17 mouse cellular contexts compared by ENCODE assay signal in the genomic region with DNA sequence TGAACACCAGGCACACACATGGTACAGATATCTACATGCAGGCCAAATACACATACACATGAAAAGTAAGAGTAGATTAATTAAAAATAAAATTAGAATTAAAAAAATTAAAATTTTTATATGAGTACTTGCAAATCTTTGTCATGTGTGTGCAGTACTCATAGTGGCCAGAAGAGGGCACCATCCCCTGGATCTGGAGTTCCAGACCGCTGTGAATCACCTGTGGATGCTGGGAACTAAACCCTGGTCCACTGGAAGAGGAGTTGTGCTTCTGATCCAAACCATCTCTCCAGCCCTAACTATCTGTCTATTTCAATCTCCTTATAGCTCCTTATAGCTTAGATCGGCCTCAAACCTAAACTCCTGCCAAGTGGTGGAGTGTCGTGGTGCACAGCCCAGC. TPM values are rescaled to one million over a fixed set of nuclear protein-coding genes. Genes with fewer than 3 reads are reported as not detected.
DNase-seq lines count a peak whose midpoint lies in the region; ATAC-seq and TF ChIP-seq lines count a peak whose summit lies in the region.
"Had no signal": no experiment of that assay in that cellular context is flagged by ENCODE, and none has a peak within 500 bp of the region (broad histone marks: within the 10 kb centered on the region; RNA-seq: fewer than 3 reads in every experiment).

No protein-coding gene starts in this region.

- peak; percentile 50 for TF ChIP-seq CTCF in left cerebral cortex, adult 2 months (IDR thresholded peaks at IDR 0.05)
- peak; percentile 77 for TF ChIP-seq CTCF in E14TG2a.4 (conservative IDR thresholded peaks at IDR 0.05; ENCODE audit: low read length)
- 0 out of 2 replicates have a peak, but pooled peaks have one; percentile 4 for TF ChIP-seq CTCF in cortical plate, adult 2 months (IDR thresholded peaks at IDR 0.05; ENCODE audit: extremely low read depth, insufficient read depth, low read length)

- no peak overlapping the region for H3K4me3 ChIP-seq in left cerebral cortex, adult 2 months
- no peak overlapping the region for H3K4me3 ChIP-seq in E14TG2a.4 (replicated peaks; ENCODE audit: low read length)
- no peak overlapping the region for H3K4me3 ChIP-seq in cortical plate, adult 2 months (ENCODE audit: insufficient read depth, low read length)
- H3K4me3 ChIP-seq: heart, embryonic 15.5 days; midbrain, embryonic 15.5 days; neural tube, embryonic 13.5 days had no signal

- H3K27me3 ChIP-seq in E14TG2a.4 (ENCODE audit: insufficient read depth, low read length): no peaks in the 10 kb centered on the region
- H3K27me3 ChIP-seq: heart, embryonic 15.5 days; midbrain, embryonic 15.5 days; neural tube, embryonic 13.5 days had no signal

- intact Hi-C loops in left cerebral cortex, adult 2 months (cut with DNase I): no loop called here

- TF ChIP-seq POLR2A in cortical plate, adult 2 months (IDR thresholded peaks at IDR 0.05; ENCODE audit: extremely low read depth, insufficient read depth, low read length): no peak

- peaks cover 95% of the 10 kb centered on the region for H3K4me1 ChIP-seq in E14TG2a.4 (replicated peaks; ENCODE audit: low read depth, low read length)
- no peaks in the 10 kb centered on the region for H3K4me1 ChIP-seq in cortical plate, adult 2 months (ENCODE audit: control insufficient read depth, insufficient read depth, low read length)
- H3K4me1 ChIP-seq: midbrain, embryonic 15.5 days had no signal

- ATAC-seq in CD4-positive, CD25-positive, alpha-beta regulatory T cell, adult 4 months: no peak
- ATAC-seq in inflammation-experienced regulatory T-cells, adult 6 months: no peak
- ATAC-seq: forebrain, embryonic 14.5 days; midbrain, embryonic 15.5 days had no signal

- no peaks in the 10 kb centered on the region for H3K9me3 ChIP-seq in E14TG2a.4 (ENCODE audit: low read length)
- H3K9me3 ChIP-seq: heart, embryonic 15.5 days; midbrain, embryonic 15.5 days; neural tube, embryonic 13.5 days had no signal

- peak; percentile 47 for DNase-seq in CD4-positive, CD25-positive, alpha-beta regulatory T cell, adult 2 months (ENCODE audit: low read depth, low spot score)
- no peak for DNase-seq in left cerebral cortex, adult 2 months (ENCODE audit: extremely low spot score in 1 of 2, low spot score in 2 of 2)
- DNase-seq in left cerebral cortex, adult 8-10 months (ENCODE audit: low spot score in 2 of 2): no peak
- no peak for DNase-seq in Muller cell, postnatal 12 days (ENCODE audit: inconsistent ontology term)
- DNase-seq: gastrocnemius, postnatal 10 days; kidney, postnatal 14 days; layer of hippocampus, postnatal 36 days; retina, postnatal 1 day had no signal

- H3K36me3 ChIP-seq in E14TG2a.4 (ENCODE audit: insufficient read depth, low read length): peaks cover 93% of the 10 kb centered on the region

- no peak overlapping the region for H3K27ac ChIP-seq in left cerebral cortex, adult 2 months
- H3K27ac ChIP-seq in cortical plate, adult 2 months (ENCODE audit: insufficient read depth, low read length): no peak overlapping the region
- H3K27ac ChIP-seq: heart, embryonic 15.5 days; hindbrain, embryonic 14.5 days; midbrain, embryonic 15.5 days; neural tube, embryonic 13.5 days had no signal

RNA-seq across cellular contexts. Expression of gene Asb6, which starts 9.1 kb away (rescaled TPM):
- polyA plus RNA-seq in CD4-positive, CD25-positive, alpha-beta regulatory T cell, adult 4 months (2017; shearing (Covaris generic)): 10 to 100 TPM; 33.1 to 65.6 TPM
- 10 to 100 TPM; 35.4 to 40.5 TPM for total RNA-seq in left cerebral cortex, adult 2 months (2021)
- total RNA-seq in left cerebral cortex, adult 8-10 months (2022): 10 to 100 TPM; 29.6 to 41.9 (median 38.2) TPM
- 44.1 and 45.8 TPM in 2 replicates for polyA plus RNA-seq in cortical plate, adult 2 months (2012; rRNA removed)
- 10 to 100 TPM; 36.4 to 43.6 (median 36.4) TPM for polyA plus RNA-seq in inflammation-experienced regulatory T-cells, adult 6 months (2017; shearing (Covaris generic))

RNA-seq across cellular contexts. Expression of gene Ntmt1, which starts 13.4 kb away (rescaled TPM):
- 10 to 100 TPM; 30.5 to 44.9 TPM for polyA plus RNA-seq in CD4-positive, CD25-positive, alpha-beta regulatory T cell, adult 4 months (2017; shearing (Covaris generic))
- total RNA-seq in left cerebral cortex, adult 2 months (2021): 10 to 100 TPM; 35.2 to 38.8 TPM
- 10 to 100 TPM; 30.5 to 38.9 (median 34.4) TPM for total RNA-seq in left cerebral cortex, adult 8-10 months (2022)
- polyA plus RNA-seq in cortical plate, adult 2 months (2012; rRNA removed): 47.1 TPM in 2 replicates
- 10 to 100 TPM; 27.4 to 34.0 (median 28.7) TPM for polyA plus RNA-seq in inflammation-experienced regulatory T-cells, adult 6 months (2017; shearing (Covaris generic))

RNA-seq across cellular contexts. Expression of gene Prrx2, which starts 13.7 kb away (rescaled TPM):
- polyA plus RNA-seq in CD4-positive, CD25-positive, alpha-beta regulatory T cell, adult 4 months (2017; shearing (Covaris generic)): not detected
- 1 to 10 TPM; 1.5 to 1.7 TPM for total RNA-seq in left cerebral cortex, adult 2 months (2021)
- total RNA-seq in left cerebral cortex, adult 8-10 months (2022): 1 to 10 TPM; 2.1 to 3.1 (median 2.9) TPM
- 2.3 and 2.7 TPM in 2 replicates for polyA plus RNA-seq in cortical plate, adult 2 months (2012; rRNA removed)
- polyA plus RNA-seq in inflammation-experienced regulatory T-cells, adult 6 months (2017; shearing (Covaris generic)): not detected

RNA-seq across cellular contexts. Expression of gene 1700001O22Rik, which starts 17.6 kb away (rescaled TPM):
- polyA plus RNA-seq in CD4-positive, CD25-positive, alpha-beta regulatory T cell, adult 4 months (2017; shearing (Covaris generic)): under 1 TPM in 1 of 2 experiments, not detected in 1; 0.62 TPM
- total RNA-seq in left cerebral cortex, adult 2 months (2021): 10 to 100 TPM in 1 of 2 experiments, 1 to 10 TPM in 1; 9.9 to 12.6 TPM
- 1 to 10 TPM; 7.7 to 9.5 (median 9.3) TPM for total RNA-seq in left cerebral cortex, adult 8-10 months (2022)
- polyA plus RNA-seq in cortical plate, adult 2 months (2012; rRNA removed): 13.5 and 17.5 TPM in 2 replicates
- polyA plus RNA-seq in inflammation-experienced regulatory T-cells, adult 6 months (2017; shearing (Covaris generic)): 1 to 10 TPM in 1 of 3 experiments, under 1 TPM in 2; 0.55 to 2.5 (median 0.84) TPM

Comparison
In these comparisons a context has a peak if more than half of its experiments do, and no peak if none do; other contexts are left out.
1. CTCF ChIP-seq: peak in every context shown above with its lines; median percentile 77 in E14TG2a.4; 50 in left cerebral cortex, adult 2 months; 4 in cortical plate, adult 2 months.